Mouse (Mus musculus) B cell, adult 2 months (primary cell): ENCODE measurements around the gene Tet2.
"Not testable (repeated sequence)": the region's sequence is repeated elsewhere in the genome, so short reads cannot be mapped to it uniquely, and the experiment has no call there.

Experiments
- DNase-seq, 2 experiments: peaks; one replicate each; pipeline ENCODE4 v3.0.0; 2022

Gene Tet2

DNA sequence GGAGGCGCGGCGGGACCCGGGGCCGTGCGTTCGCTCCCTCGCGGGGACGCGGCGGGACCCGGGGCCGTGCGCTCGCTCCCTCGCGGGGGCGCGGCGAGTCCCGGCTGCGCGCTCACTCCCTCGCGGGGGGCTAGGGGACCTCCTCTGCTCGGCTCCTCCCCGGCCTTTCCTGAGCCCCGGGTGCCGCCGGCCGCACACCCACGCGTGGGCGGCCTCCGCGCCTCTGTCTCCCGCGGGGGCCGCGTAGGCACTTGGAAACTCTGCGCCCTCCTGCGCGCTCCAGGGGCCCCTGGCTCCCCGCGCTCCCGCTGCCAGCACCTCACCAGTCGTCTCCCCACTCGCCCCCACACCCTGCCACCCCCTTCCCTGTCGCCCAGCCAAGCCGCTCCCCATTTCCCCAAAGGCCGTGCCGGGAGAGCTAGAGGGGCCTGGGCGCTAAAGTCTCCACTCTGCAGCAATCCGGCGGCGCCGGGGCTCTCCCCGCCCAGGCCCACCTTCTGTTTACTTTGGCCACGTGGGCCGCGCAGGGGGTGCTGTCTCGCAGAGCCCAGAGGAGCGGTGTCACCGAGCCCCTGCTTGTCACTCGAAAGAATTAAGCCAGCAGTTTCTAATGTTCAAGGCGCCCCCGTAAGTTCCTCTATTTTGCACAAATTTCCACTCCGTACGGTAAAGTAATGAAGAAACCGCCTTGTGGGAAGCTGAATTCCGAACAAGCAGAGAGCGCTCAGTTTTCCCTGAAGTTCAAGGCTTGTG, at the start of gene Tet2:
Gene Tet2, minus strand, starts transcription at position 589 of the 753 bp plus-strand sequence.
- DNase-seq = peak; percentile 73 to 74

DNA sequence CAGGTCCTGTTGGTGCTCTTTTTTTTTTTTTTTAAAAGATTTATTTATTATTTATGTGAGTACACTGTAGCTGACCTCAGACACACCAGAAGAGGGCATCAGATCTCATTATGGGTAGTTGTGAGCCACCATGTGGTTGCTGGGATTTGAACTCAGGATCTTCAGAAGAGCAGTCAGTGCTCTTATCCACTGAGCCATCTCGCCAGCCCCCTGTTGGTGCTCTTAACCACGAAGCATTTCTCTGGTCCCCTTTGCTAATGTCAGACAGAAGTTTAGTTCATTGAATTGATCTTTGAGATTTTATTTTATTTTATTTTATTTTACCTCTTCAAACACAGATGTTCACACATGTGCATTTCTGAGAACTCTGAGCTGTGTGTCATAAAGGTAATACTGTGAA, 48.1 kb upstream of the Tet2 start:
- DNase-seq = not testable (repeated sequence)

- DNase-seq = no peak
Measured at GRCm38 (mm10) chr3:133590506-133591152, 45.7 kb upstream of the Tet2 start.

GRCm38 (mm10) chr3:133585010-133585409, 40.1 kb upstream of the Tet2 start:
- no peak for DNase-seq

DNA sequence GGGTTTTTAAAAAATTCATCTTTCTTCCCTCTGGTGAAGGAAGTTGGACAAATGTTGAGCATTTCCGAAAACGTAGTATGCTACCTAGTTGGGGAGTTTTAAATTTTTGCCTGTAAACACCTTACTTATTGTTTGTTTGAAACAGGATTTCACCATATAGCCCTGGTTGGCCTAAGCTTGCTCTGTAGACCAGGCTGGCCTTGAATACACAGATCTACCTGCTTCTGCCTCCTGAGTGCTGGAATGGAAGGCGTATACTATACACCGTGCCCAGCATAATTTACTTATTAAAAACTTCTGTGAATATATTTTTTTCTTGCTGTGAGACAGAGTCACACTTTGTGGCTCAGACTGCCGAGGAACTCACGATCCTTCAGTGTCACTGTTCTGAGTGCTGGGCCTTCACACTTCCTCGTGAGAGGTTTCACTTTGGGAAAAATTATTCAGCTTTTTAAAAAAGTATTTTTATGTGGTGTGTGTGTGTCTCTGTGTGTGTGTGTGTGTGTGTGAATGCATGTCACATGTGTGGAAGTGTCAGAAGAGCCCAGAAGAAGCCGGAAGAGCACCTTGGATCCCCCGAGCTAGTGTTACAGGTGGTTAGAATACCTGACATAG, 38.6 kb upstream of the Tet2 start:
- DNase-seq = peak in 1 of 2 experiments; percentile 17

- DNase-seq = peak; percentile 60 to 71
Measured at GRCm38 (mm10) chr3:133582969-133583368, 38.0 kb upstream of the Tet2 start.

DNA sequence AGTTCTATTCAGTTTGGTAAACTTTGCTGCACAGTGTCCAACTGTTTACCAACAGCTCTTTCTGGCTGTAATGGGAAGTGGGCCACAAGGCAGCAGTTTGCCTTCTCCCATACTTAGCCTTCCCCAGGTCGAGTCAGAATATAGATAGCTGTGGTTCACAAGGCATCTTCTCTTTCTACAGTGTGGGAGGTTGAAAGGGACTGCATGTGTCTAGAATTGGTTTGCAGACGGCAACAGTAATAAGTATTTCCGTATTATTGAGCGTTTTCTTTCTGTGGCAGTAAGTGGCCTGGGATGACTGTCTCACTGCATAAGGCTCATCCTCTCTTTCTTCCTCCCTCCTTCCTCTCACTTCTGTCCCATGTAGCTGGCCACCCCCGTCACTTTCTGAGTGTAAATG, 37.2 kb upstream of the Tet2 start:
- no peak for DNase-seq

- DNase-seq = no peak
Measured at GRCm38 (mm10) chr3:133581541-133581940, 36.6 kb upstream of the Tet2 start.

- no peak for DNase-seq
Measured at GRCm38 (mm10) chr3:133579671-133580070, 34.7 kb upstream of the Tet2 start.

DNA sequence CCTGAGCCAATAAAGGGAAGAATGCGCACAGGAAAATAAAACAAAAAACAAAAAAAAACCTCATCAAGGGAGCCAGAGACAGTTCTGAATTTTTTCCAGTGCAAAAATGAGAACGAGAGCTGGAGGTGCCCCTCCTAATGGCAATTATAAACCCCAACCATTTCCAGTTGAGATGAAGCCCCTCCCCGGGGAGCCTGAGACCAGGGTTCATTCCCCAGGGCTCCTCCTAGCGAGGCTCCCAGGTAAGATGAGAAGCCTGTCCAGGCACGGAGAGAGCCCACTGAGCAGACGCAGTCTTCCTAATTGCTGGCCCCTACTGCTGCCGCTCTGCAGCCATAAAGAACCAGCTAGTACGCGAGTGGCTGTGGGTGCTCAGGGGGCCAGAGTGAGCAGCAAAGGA, 34.2 kb upstream of the Tet2 start:
- DNase-seq = no peak

GRCm38 (mm10) chr3:133574969-133575368, 30.0 kb upstream of the Tet2 start:
- no peak for DNase-seq

- DNase-seq = no peak
Measured at GRCm38 (mm10) chr3:133571961-133572360, 27.0 kb upstream of the Tet2 start.

DNA sequence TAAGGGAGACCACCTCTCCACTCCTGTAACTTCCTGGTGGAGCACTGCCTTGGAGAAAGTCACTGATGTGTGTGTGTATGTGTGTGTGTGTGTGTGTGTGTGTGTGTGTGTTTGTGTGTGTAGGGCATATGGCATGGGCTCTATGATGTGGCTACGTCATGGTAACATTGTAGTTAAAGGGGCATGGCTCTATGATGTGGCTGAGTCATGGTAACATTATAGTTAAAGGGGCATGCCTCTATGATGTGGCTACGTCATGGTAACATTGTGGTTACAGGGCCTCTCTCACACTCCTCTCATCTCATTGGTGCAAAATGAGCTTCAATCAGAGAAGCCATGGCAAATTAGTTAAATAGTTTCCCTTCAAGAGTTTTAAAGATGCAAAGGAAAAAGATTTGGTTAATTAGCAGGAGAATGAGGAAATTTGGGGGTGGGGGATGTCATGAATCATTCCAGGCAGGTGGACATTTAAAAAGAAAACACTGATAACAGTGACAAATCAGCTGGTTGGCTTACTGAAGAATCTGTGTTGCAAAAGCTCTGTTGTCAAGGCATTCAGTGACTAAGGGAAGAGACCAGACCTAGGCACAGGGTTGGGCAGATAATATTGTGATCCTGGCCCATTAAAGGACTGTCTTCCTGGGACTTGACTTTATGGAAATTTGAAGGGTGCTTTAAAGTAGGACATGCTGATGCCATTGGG, 18.7 kb upstream of the Tet2 start:
- DNase-seq = no peak

DNA sequence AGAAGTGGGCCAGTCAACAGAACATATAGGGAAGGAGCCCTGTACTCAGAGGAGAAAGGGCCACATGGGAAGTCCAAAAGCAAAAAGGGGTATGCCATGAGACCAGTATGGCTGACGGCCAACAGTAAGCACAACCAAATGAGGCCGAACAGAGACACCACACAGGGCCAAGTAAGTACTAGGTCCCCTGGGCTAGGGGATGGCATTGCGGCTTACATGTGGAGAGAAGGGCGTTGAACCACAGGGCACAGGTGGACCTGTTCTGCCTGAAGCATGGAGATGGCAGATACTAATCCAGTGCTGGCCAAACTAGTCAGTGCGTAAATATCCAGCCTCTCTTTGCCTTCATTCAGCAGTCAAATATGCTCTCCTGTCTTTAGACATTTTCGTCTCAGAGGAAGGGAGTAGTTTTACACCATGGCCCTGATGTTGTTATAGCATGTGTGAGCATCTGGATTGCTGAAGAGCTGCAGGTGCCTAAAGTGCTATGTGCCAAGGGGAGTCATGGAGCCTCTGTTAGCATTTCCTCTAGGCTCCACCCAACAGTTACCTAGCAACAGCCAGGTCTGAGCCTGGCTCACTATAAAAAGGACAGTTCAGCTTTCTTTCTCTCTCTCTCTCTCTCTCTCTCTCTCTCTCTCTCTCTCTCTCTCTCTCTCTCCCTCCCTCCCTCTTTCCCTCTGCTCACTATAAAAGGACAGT, 14.6 kb upstream of the Tet2 start:
- no peak for DNase-seq

DNA sequence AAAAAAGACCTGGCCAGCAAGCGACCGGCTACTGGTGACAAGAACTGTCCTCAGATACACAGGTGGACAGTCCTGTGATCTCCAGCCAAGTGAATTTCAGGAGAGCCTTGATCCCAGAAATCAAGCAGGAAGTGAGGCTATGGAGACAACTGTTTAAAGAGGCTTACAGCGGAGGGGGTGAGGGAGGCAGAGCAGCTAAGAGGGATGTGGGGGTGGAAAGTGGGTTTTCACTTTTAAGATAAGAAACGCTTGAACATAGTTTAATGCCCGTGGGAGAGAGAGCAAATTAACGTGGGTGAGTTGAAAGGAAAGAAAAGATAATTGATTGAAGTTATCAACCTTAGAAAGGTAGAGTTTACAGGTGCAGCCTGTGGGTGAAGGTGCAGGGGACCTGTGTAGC, 12.7 kb upstream of the Tet2 start:
- DNase-seq = no peak

DNA sequence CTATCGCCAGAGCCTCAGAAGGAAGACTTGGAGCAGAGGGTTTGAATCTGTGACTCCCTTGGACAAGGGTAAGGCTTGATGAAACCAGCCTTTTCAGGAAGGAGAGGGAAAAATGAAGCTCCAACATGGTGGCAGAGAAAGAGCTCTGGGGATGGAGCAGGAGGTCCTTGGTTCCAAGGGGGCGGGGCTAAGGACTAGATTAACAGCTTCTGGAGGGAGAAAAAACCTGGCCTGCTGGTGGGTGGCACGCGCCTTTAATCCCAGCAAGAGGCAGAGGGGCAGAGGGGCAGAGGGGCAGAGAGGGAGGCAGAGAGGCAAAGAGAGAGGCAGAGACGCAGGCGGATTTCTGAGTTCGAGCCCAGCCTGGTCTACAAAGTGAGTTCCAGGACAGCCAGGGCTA, 12.2 kb upstream of the Tet2 start:
- no peak for DNase-seq

- DNase-seq = no peak
Measured at GRCm38 (mm10) chr3:133555378-133555777, 10.4 kb upstream of the Tet2 start.

GRCm38 (mm10) chr3:133554552-133555067, 9.7 kb upstream of the Tet2 start:
- no peak for DNase-seq

GRCm38 (mm10) chr3:133554092-133554491, 9.2 kb upstream of the Tet2 start:
- no peak for DNase-seq

- no peak for DNase-seq
Measured at GRCm38 (mm10) chr3:133551941-133552340, 7.0 kb upstream of the Tet2 start.

- DNase-seq = no peak
Measured at GRCm38 (mm10) chr3:133549385-133550170, 4.6 kb upstream of the Tet2 start.

GRCm38 (mm10) chr3:133548613-133549012, 3.7 kb upstream of the Tet2 start:
- DNase-seq = no peak
